Mouse (Mus musculus): ENCODE data around the gene Alg6. TPM values are rescaled to one million over a fixed set of nuclear protein-coding genes. Genes with fewer than 3 reads are reported as not detected.

Gene Alg6
- total RNA-seq (2021) = 1 to 10 TPM; 5.6 to 9.3 TPM
- long read RNA-seq, experiment 1, partial matches to known transcripts = 1 of 7 reads
- long read RNA-seq, experiment 1, other reads (novel, unspliced or antisense) = 6 of 7 reads
- long read RNA-seq, experiment 2, partial matches to known transcripts = 1 of 13 reads
- long read RNA-seq, experiment 2, other reads (novel, unspliced or antisense) = 8 of 13 reads

DNA sequence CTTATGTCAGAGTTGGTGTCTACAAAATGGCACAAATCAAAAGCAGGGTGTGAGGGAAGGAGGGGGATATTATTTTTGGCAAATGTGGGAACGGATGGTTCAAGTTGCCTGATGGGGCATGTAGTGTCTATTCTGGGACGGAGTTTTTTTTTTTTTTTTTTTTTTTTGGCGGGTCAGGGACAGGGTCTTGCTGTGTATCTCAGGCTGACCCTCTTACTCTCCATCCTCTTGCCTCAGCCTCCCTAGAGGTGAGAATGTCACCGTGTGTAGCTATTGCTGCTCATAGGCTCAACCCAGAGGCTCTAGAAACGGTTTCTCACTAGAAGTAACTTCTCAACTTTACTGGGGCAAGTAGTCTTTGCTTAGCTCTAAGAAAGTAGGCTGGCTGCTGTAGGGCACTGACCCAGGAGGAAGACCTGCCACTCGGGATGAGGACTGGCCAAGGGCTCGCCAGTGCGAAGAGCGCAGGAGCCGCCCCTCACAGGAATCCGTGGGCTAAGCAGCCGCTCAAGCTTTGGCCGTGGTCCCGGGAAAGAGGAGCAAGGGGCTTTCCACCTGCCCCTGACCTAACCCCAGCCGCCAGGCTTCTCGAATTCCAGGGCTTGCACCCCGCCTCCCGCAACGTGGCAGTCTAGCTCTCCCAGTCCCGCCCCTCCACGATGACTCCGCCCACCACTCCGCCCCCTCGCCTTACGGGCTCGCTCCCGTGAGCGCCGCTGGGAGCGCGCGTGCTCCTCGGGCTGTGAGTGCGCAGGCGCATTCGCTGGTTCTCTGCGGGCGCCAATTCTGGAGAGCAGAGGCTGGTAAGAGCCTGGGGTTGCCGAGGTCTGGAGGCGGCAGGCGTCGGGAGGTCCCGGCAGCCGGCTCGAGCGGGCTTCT is at the start of gene Alg6:
TSS of gene Alg6 (plus strand) at position 761 of the 879 bp plus-strand sequence.
- intact Hi-C loops (cut with DNase I) = no loop called here
- peak; percentile 98 to 99 for DNase-seq

GRCm38 (mm10) chr4:99670203-99670851 is 45.1 kb upstream of the Alg6 start:
- DNase-seq = no peak
- intact Hi-C loops (cut with DNase I) = no loop called here

DNA sequence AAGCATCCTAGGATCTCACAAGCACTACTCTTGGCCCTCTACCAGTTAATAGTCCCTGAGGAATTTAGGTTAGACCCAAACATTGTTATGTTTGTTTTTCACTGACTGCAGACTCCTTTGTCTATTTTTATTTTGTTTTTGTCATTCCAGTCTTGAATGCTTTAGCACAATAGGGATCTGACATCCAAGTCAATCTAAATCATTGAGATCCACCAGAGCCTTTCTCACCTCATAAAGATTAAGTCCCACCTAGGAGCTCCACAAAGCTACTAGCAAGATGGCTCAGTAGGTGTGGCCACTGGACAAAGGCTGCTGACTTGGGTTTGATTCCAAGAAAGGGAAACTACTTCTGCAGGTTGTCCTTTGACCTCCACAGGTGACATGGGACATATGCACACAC is 40.3 kb upstream of the Alg6 start:
- DNase-seq = no peak

DNA sequence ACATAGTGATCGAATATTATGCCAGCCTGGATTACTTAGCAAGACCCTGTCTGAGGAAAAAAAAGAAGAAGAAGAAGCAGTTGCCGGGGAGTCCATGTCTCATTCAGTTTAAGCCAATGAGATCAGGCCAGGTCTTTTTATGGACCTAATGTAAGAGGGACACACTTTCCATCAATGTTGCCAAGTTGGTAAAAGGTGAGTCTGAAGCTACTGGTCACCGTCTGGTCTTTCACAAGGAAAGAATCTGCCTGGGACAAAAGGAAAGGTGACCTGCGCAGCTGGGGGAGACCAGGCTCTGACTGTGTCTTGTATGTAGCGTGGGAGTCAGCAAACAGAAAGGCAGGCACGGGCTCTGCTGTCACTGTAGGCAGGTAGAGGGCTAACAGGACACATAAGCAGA is 31.5 kb upstream of the Alg6 start:
- intact Hi-C loops (cut with DNase I) = no loop called here
- DNase-seq = peak; percentile 6 to 31

More for the DNA sequence above, 40.3 kb upstream of the Alg6 start:
- intact Hi-C loops (cut with DNase I) = no loop called here

DNA sequence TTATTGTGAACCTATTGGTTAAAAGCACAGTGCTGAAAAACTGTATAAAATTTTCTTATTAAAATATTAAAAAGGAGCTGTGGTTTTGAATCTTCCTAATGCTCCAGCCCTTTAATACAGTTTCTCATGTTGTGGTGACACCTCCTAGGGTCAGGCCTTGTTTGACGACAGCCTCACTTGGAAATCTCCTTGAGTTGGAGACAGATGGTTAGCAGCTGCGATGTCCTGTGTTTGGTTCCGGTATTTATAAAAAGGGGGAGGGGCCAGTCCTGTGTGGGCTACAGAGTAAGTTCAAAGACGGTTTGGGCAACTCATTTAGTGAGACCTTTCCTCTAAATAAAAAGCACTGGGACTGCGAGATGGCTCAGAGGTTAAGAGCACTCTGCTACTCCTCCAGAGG is 29.2 kb upstream of the Alg6 start:
- intact Hi-C loops (cut with DNase I) = no loop called here
- DNase-seq = no peak

DNA sequence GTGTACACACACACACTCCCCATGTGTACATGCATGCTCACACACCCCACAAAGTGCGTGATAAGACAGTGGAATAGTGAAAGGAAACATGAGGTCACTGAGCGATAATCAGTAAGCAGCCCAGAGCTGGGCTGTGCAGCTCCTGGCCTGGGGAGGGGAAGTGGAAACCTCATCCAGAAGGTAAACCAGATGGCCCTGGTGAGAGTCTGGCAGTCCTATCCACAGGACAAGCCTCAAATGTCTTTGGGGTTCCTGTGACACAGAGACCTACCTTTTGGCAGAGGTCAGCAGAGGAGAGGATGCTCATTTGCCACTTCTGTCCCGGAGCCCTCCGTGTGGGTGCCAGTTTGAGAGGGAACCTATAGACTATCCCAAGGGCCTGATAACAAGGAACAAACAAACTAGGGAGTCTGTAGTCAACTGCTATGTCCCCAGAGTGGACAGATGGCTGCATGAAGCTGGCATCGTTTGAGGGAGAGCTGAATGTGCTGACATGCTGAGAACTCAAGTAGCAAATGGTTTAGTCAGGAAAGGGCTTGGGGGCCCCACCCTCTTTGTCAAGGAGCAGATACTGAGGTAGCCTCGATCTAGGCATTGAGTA is 2.8 kb upstream of the Alg6 start:
- intact Hi-C loops (cut with DNase I) = no loop called here
- DNase-seq = no peak

GRCm38 (mm10) chr4:99713971-99714370 is 1.5 kb upstream of the Alg6 start:
- DNase-seq = no peak
- intact Hi-C loops (cut with DNase I) = no loop called here

GRCm38 (mm10) chr4:99715783-99716416 is 436 bp downstream of the Alg6 start:
- DNase-seq = no peak
- intact Hi-C loops (cut with DNase I) = no loop called here

DNA sequence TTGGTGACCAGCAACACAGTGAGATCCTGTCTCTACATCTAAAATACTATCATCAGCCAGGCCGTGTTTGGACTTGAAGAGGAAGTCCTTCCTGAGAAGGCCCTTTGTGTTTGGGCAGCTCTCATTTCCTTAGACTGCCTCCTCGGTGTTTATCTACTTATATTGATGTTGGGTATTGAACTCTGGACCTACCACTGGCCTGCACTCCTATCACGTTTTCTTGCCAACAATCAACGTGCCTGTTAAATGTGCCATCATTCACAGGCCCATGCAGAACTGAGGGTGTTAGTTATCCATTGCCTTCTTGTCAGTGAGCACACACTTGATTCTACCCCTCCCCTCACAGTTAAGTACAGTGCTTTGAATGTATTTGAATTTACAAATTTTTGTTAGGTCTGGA is 2.4 kb downstream of the Alg6 start:
- DNase-seq = no peak
- intact Hi-C loops (cut with DNase I) = no loop called here

DNA sequence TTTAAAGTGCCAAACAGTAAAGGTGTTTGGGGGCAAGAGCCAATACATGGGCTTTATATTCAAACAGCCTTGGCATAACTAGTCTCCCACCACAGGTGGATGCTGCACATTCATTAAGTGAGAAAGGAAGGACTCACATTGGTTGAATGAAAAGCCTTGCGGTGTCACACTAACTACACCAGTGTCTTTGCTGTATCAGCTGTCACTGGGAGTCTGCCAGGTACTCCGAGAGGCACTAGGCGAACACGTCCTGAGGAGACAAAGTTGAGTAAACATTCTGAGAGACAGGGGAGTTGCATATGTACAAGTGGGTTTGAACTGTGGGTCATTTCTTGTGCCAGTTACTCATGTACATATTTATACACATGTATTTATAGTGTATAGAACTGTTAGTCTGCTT is 8.9 kb downstream of the Alg6 start:
- DNase-seq = peak; percentile 12 to 26
- intact Hi-C loops (cut with DNase I) = no loop called here

DNA sequence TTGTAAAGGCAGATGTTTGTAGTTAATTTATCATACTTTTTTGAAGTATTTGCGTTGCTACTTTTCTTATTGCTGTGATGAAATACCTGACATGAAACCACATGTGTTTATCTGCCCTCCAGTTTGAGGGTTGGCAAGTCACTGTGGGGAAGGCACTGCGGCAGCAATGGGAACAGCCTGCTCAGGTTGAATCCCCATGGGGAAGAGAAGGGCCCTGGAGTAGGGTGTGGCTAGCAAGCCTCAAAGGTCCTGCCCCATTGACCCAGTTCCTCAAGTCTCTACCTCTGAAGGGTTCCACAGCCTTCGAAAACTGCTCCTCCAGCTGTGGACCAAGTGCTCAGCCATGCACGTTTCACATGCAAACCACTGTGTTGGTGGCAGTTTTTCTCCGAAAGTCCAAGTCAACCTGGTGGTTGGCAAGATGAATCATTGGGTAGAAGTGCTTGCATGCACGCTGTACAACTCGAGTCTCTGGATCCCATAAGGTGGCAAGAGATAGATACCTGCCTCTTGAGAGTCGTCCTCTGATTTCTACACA is 10.5 kb downstream of the Alg6 start:
- intact Hi-C loops (cut with DNase I) = no loop called here
- DNase-seq = no peak

DNA sequence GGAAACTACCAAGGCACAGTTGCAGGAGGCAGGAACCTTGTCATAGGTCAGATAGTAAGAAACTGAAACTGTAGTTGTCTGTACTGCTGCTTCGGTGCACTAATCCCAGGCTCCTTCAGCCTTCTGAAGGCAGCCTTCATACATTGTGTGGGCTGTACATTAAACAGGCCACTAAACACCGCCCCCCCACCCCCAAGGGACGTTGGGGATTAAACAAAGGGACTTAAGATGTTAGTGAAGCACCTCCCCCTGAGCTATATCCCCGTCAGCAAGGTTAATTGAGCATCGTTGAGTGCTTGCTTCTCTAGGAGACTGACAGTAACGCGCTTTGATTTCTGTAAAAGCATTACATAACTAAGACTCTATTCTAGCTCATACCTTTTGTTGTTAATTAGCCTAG is 24.4 kb downstream of the Alg6 start:
- no peak for DNase-seq
- intact Hi-C loops (cut with DNase I) = no loop called here

DNA sequence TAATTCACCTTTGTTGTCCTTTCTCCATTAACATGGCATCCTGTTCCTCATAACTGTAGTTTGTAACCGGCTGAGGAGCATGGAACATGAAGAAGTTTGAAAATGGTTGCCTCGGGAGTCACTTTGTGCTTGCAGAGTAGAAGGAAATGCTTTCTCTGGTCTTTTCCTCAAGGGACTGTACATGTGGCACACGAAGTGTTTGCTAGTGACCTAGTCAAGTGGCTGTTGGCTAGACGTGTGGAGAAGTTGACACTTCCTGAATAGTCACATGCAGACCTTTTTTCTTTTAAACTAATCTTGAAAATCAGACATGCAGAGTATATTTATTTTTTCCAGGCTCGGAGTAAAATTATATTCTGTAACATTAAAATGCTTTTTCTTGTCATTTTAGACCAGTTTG is 37.0 kb downstream of the Alg6 start:
- no peak for DNase-seq
- intact Hi-C loops (cut with DNase I) = no loop called here

- no peak for DNase-seq
- intact Hi-C loops (cut with DNase I) = loop anchor here (5.0 to 10.0 kb wide), 3 partner anchors 104 to 532 kb away; partner anchors contain the start of gene Gm12689
These were observed 50.8 kb downstream of the Alg6 start for GRCm38 (mm10) chr4:99766303-99766702.

DNA sequence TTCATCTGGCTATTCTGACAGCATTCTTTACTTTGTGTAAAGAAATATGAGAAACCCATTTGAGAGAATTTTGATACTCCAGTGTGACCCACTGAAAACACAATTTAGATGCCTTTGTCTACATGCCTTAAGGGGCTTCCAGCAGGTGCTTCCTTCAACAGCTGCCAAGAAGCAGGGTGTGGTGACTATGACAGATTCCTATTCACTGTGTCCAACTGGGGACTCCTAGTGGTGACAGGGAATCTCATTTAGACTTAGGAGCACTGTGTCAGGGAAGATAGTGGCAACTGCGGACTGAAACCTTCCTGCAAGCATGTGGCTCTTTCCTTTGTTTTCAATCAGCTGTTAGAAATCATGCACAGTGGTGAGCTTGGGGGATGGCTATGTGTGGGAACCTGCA is 51.3 kb downstream of the Alg6 start:
- DNase-seq = peak; percentile 21 to 54
- intact Hi-C loops (cut with DNase I) = loop anchor here (5.0 to 10.0 kb wide), 3 partner anchors 104 to 532 kb away; partner anchors contain the start of gene Gm12689

DNA sequence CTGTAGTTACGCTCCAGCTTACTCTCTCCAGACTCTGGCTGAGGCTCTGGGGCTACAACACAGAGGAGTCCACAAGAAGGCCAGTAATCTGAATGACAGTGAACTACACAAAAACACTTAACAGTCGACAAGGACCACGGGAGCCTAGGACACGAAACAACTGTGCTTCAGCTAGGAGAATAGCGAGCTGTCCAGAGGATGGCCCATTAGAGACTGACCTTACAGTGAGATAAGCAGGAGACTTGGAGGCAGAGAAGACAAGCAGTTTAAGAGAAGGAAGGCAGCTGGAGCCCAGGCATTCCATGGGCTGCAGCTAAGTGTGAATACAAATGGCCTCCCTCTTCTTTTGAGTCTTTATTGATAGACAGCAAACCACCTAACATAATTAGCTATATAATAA is 55.1 kb downstream of the Alg6 start:
- DNase-seq = peak in 1 of 2 experiments; percentile 21
- intact Hi-C loops (cut with DNase I) = no loop called here

- DNase-seq = peak in 1 of 2 experiments; percentile 5
These were observed 57.6 kb downstream of the Alg6 start for GRCm38 (mm10) chr4:99773041-99773440.

GRCm38 (mm10) chr4:99792365-99792764 is 76.9 kb downstream of the Alg6 start:
- no peak for DNase-seq
- intact Hi-C loops (cut with DNase I) = no loop called here

More at GRCm38 (mm10) chr4:99773041-99773440, 57.6 kb downstream of the Alg6 start:
- intact Hi-C loops (cut with DNase I) = no loop called here

Data from heart, postnatal 14 days (tissue).